Mouse (Mus musculus) MEL (cell line): ENCODE measurements around the gene Zswim4.

Experiments used
- CHD2 ChIP-seq: IDR thresholded peaks from 2 replicates; pipeline ENCODE4 v1.6.1; 2011; ENCODE audit warnings: low read length, improper control_type of control experiment
- CTCF ChIP-seq, 3 experiments: IDR thresholded peaks in 2 of 3; conservative IDR thresholded peaks in 1 of 3; 2 replicates each; pipeline ENCODE4 v1.5.1; 2011 to 2012; ENCODE audit warnings: low read length in 3 of 3, low read depth in 2 of 3, mild to moderate bottlenecking in 2 of 3, improper control_type of control experiment in 1 of 3, inconsistent platforms in 1 of 3, mixed read lengths in 1 of 3, moderate library complexity in 1 of 3; ENCODE audit not compliant: control insufficient read depth in 1 of 3, insufficient read depth in 1 of 3, poor library complexity in 1 of 3, severe bottlenecking in 1 of 3
- E2F4 ChIP-seq: IDR thresholded peaks from 2 replicates; pipeline ENCODE4 v1.6.1; 2011; ENCODE audit warnings: low read depth, low read length, improper control_type of control experiment, borderline replicate concordance
- EP300 ChIP-seq, 2 experiments: IDR thresholded peaks; 2 replicates each; pipeline ENCODE4 v1.6.1; 2011; ENCODE audit warnings: improper control_type of control experiment in 2 of 2, low read length in 2 of 2, low read depth in 1 of 2, mild to moderate bottlenecking in 1 of 2
- ETS1 ChIP-seq: IDR thresholded peaks from 2 replicates; pipeline ENCODE4 v1.6.1; 2012; ENCODE audit warnings: low read depth, mild to moderate bottlenecking, inconsistent platforms, low read length, improper control_type of control experiment, moderate library complexity
- GABPA ChIP-seq: IDR thresholded peaks from 2 replicates; pipeline ENCODE4 v1.6.1; 2012; ENCODE audit warnings: low read depth, mild to moderate bottlenecking, inconsistent platforms, low read length, improper control_type of control experiment, moderate library complexity
- HCFC1 ChIP-seq: IDR thresholded peaks from 2 replicates; pipeline ENCODE4 v1.6.1; 2012; ENCODE audit warnings: low read depth, mild to moderate bottlenecking, inconsistent platforms, low read length, improper control_type of control experiment, moderate library complexity
- MAZ ChIP-seq: IDR thresholded peaks from 2 replicates; pipeline ENCODE4 v1.6.1; 2012; ENCODE audit warnings: low read depth, mild to moderate bottlenecking, inconsistent platforms, low read length, improper control_type of control experiment
- MEF2A ChIP-seq: IDR thresholded peaks from 2 replicates; pipeline ENCODE4 v1.6.1; 2014; ENCODE audit warnings: low read depth, mild to moderate bottlenecking, inconsistent platforms, low read length, improper control_type of control experiment; ENCODE audit not compliant: poor library complexity, insufficient replicate concordance, severe bottlenecking; ENCODE audit errors: extremely low read depth
- NELFE ChIP-seq: IDR thresholded peaks from 2 replicates; pipeline ENCODE4 v1.6.1; 2011; ENCODE audit warnings: low read depth, low read length, improper control_type of control experiment
- POLR2A ChIP-seq, 2 experiments: IDR thresholded peaks; 2 replicates each; pipeline ENCODE4 v1.6.1; 2011 to 2012; ENCODE audit warnings: low read length in 2 of 2, mild to moderate bottlenecking in 2 of 2, control low read depth in 1 of 2, improper control_type of control experiment in 1 of 2, low read depth in 1 of 2, moderate library complexity in 1 of 2; ENCODE audit not compliant: control insufficient read depth in 1 of 2, insufficient read depth in 1 of 2, poor library complexity in 1 of 2
- ZNF384 ChIP-seq: IDR thresholded peaks from 2 replicates; pipeline ENCODE4 v1.6.1; 2012; ENCODE audit warnings: low read depth, mild to moderate bottlenecking, inconsistent platforms, low read length, improper control_type of control experiment

- TF ChIP-seq NELFE (no peak), CTCF (IDR thresholded peaks at IDR 0.05 in 2 of 3, conservative IDR thresholded peaks at IDR 0.05 in 1 of 3; ENCODE audit: control insufficient read depth in 1 of 3, insufficient read depth in 1 of 3, low read depth in 2 of 3, low read length in 3 of 3, poor library complexity in 1 of 3, severe bottlenecking in 1 of 3) (no peak), CHD2 (no peak), GABPA (no peak), MAZ (no peak), E2F4 (no peak), HCFC1 (no peak), ETS1 (no peak), POLR2A (IDR thresholded peaks at IDR 0.05; ENCODE audit: control insufficient read depth in 1 of 2, insufficient read depth in 1 of 2, low read depth in 1 of 2, low read length in 2 of 2, poor library complexity in 1 of 2) (no peak), EP300 (IDR thresholded peaks at IDR 0.05; ENCODE audit: low read depth in 1 of 2, low read length in 2 of 2) (no peak), MEF2A (no peak), ZNF384 (no peak)
Observed at GRCm38 (mm10) chr8:84208381-84209380, 28.2 kb downstream of the Zswim4 start.
